Mouse (Mus musculus) liver, embryonic 14.5 days (tissue): ENCODE data around the gene Iah1.

Experiments
- CTCF ChIP-seq: IDR thresholded peaks from 2 replicates; pipeline ENCODE4 v1.5.1; 2016; ENCODE audit warnings: antibody characterized with exemption, low read depth, control low read depth
- EP300 ChIP-seq: IDR thresholded peaks from 2 replicates; pipeline ENCODE4 v1.6.1; 2016; ENCODE audit warnings: antibody characterized with exemption, low read depth

- TF ChIP-seq EP300: no peak
- no peak for TF ChIP-seq CTCF
Measured at GRCm38 (mm10) chr12:21268083-21268616, 48.0 kb upstream of the Iah1 start.
